Mouse (Mus musculus) stomach, embryonic 16.5 days (tissue): ENCODE results near the gene AW551984. TPM values are rescaled to one million over a fixed set of nuclear protein-coding genes. Genes with fewer than 3 reads are reported as not detected.

ENCODE experiments used
- ATAC-seq: fragments of 200-750 bp; cut with Nextera tagmentation; 2 replicates; pipeline ENCODE4 v1.8.0; 2017; ENCODE audit warnings: moderate number of reproducible peaks, moderate TSS enrichment; ENCODE audit not compliant: insufficient read depth, low FRiP score
- H3K27ac ChIP-seq: fragments of 300-500 bp; sonication (generic); 2 replicates; pipeline ENCODE4 v1.5.1; 2014; ENCODE audit warnings: low read length
- H3K27me3 ChIP-seq: fragments of 300-500 bp; sonication (generic); 2 replicates; pipeline ENCODE4 v1.6.1; 2014; ENCODE audit warnings: low read length, control low read depth, mixed read lengths; ENCODE audit not compliant: control insufficient read depth, insufficient read depth
- H3K36me3 ChIP-seq: fragments of 300-500 bp; sonication (generic); 2 replicates; pipeline ENCODE4 v1.6.1; 2014; ENCODE audit warnings: low read length; ENCODE audit not compliant: control insufficient read depth, insufficient read depth
- H3K4me1 ChIP-seq: fragments of 300-500 bp; sonication (generic); 2 replicates; pipeline ENCODE4 v1.6.1; 2014; ENCODE audit warnings: low read length, control low read depth, mixed read lengths; ENCODE audit not compliant: control insufficient read depth, insufficient read depth
- H3K4me2 ChIP-seq: fragments of 300-500 bp; sonication (generic); 2 replicates; pipeline ENCODE4 v1.6.1; 2014; ENCODE audit warnings: low read depth, low read length, mixed read lengths
- H3K4me3 ChIP-seq: fragments of 300-500 bp; sonication (generic); replicated peaks from 2 replicates; pipeline ENCODE4 v1.5.1; 2014; ENCODE audit warnings: mild to moderate bottlenecking, low read length
- H3K9ac ChIP-seq: fragments of 300-500 bp; sonication (generic); 2 replicates; pipeline ENCODE4 v1.6.1; 2014; ENCODE audit warnings: low read length
- H3K9me3 ChIP-seq: fragments of 300-500 bp; sonication (generic); replicated peaks from 2 replicates; pipeline ENCODE4 v1.6.1; 2016; ENCODE audit warnings: low read length, control low read depth; ENCODE audit not compliant: control insufficient read depth
- WGBS: fragments of 180-500 bp; shearing (Covaris S2); extraction: QIAGEN DNeasy Blood & Tissue Kit; methylation state at CpG from one replicate; pipeline ENCODE4 v1.1.7; 2014; 5-methylcytosine and 5-hydroxymethylcytosine counted together
- polyA plus RNA-seq: library from polyadenylated mRNA; unstranded; fragments of >200 nt; fragmentation: Nextera tagmentation; extraction: Ambion mirVana; gene quantifications from 2 replicates; pipeline ENCODE4 v1.2.1, GENCODE M21; 2015

Gene AW551984
- polyA plus RNA-seq, 1 experiment from 2014 or later = 40.5 TPM

GRCm38 (mm10) chr9:39610355-39610754, 6.2 kb upstream of the AW551984 start, which contains the start of gene Olfr148:
Olfr148 (plus strand) TSS chr9:39610655.
- Histone ChIP-seq H3K27ac (no peak within 1 kb of the TSS), H3K4me3 (no peak within 1 kb of the TSS), H3K9me3 (no peaks in the 10 kb centered on the region), H3K4me1 (no peaks in the 10 kb centered on the region), H3K9ac (no peak within 1 kb of the TSS), H3K4me2 (no peak within 1 kb of the TSS), H3K27me3 (no peaks in the 10 kb centered on the region), H3K36me3 (no peaks in the 10 kb centered on the region)
- ATAC-seq = no peak
- 70% methylated on average over 3 of the region's 3 CpGs for WGBS

- Histone ChIP-seq H3K4me1 (0 out of 2 replicates have a peak, but pooled peaks cover 4% of the 10 kb centered on the region), H3K4me3 (no peak overlapping the region), H3K4me2 (no peak overlapping the region), H3K27me3 (no peaks in the 10 kb centered on the region), H3K36me3 (no peaks in the 10 kb centered on the region), H3K9me3 (no peaks in the 10 kb centered on the region), H3K9ac (no peak overlapping the region), H3K27ac (no peak overlapping the region)
- no peak for ATAC-seq
These were observed 4.3 kb upstream of the AW551984 start for GRCm38 (mm10) chr9:39608497-39608896.

- WGBS = 2% methylated on average over 9 of the region's 9 CpGs
- H3K27me3 ChIP-seq = no peaks in the 10 kb centered on the region
- H3K4me3 ChIP-seq = peak overlapping the region; percentile 47
- peak; percentile 71; the same call in 1 of the 2 replicates for ATAC-seq
- peak overlapping the region; percentile 23; the same call in 1 of the 2 replicates for H3K9ac ChIP-seq
- peak overlapping the region; percentile 83 for H3K4me2 ChIP-seq
- H3K9me3 ChIP-seq = no peaks in the 10 kb centered on the region
- H3K4me1 ChIP-seq = 0 out of 2 replicates have a peak, but pooled peaks cover 4% of the 10 kb centered on the region
- H3K27ac ChIP-seq = peak overlapping the region; percentile 12; the same call in 1 of the 2 replicates
- no peaks in the 10 kb centered on the region for H3K36me3 ChIP-seq
These were observed 814 bp downstream of the AW551984 start for GRCm38 (mm10) chr9:39603333-39603845.

- peak overlapping the region; percentile 23; the same call in 1 of the 2 replicates for H3K9ac ChIP-seq
- WGBS = under 1% methylated on average over 19 of the region's 19 CpGs
- no peaks in the 10 kb centered on the region for H3K9me3 ChIP-seq
- no peaks in the 10 kb centered on the region for H3K36me3 ChIP-seq
- ATAC-seq = peak; percentile 79; the same call in 1 of the 2 replicates
- peak overlapping the region; percentile 12; the same call in 1 of the 2 replicates for H3K27ac ChIP-seq
- H3K27me3 ChIP-seq = no peaks in the 10 kb centered on the region
- peak overlapping the region; percentile 83 for H3K4me2 ChIP-seq
- H3K4me3 ChIP-seq = peak overlapping the region; percentile 47
- H3K4me1 ChIP-seq = 0 out of 2 replicates have a peak, but pooled peaks cover 4% of the 10 kb centered on the region
These were observed 1.5 kb downstream of the AW551984 start for GRCm38 (mm10) chr9:39602536-39603332.

- Histone ChIP-seq H3K36me3 (no peaks in the 10 kb centered on the region), H3K9me3 (no peaks in the 10 kb centered on the region), H3K4me3 (no peak overlapping the region), H3K9ac (no peak overlapping the region), H3K27ac (no peak overlapping the region), H3K4me1 (no peaks in the 10 kb centered on the region), H3K4me2 (no peak overlapping the region), H3K27me3 (no peaks in the 10 kb centered on the region)
- no peak for ATAC-seq
- WGBS = 84% methylated on average over 5 of the region's 5 CpGs
These were observed 27.2 kb downstream of the AW551984 start for GRCm38 (mm10) chr9:39577050-39577449.

GRCm38 (mm10) chr9:39575469-39575868, 28.7 kb downstream of the AW551984 start, which contains the start of gene Olfr959:
Olfr959 (minus strand) TSS chr9:39575569.
- Histone ChIP-seq H3K4me1 (no peaks in the 10 kb centered on the region), H3K27me3 (no peaks in the 10 kb centered on the region), H3K36me3 (no peaks in the 10 kb centered on the region), H3K4me3 (no peak within 1 kb of the TSS), H3K9me3 (no peaks in the 10 kb centered on the region), H3K27ac (no peak within 1 kb of the TSS), H3K4me2 (no peak within 1 kb of the TSS), H3K9ac (no peak within 1 kb of the TSS)
- WGBS = 72% methylated on average over 3 of the region's 3 CpGs
- ATAC-seq = no peak

- ATAC-seq = no peak
- H3K4me2 ChIP-seq = no peak overlapping the region
- no peaks in the 10 kb centered on the region for H3K36me3 ChIP-seq
- no peak overlapping the region for H3K4me3 ChIP-seq
- no peaks in the 10 kb centered on the region for H3K27me3 ChIP-seq
- no peak overlapping the region for H3K27ac ChIP-seq
- no peaks in the 10 kb centered on the region for H3K9me3 ChIP-seq
- no peak overlapping the region for H3K9ac ChIP-seq
- no peaks in the 10 kb centered on the region for H3K4me1 ChIP-seq
These were observed 45.9 kb downstream of the AW551984 start for GRCm38 (mm10) chr9:39558349-39558647.

GRCm38 (mm10) chr9:39557529-39558348, 46.5 kb downstream of the AW551984 start:
- no peak overlapping the region for H3K4me2 ChIP-seq
- no peaks in the 10 kb centered on the region for H3K4me1 ChIP-seq
- ATAC-seq = no peak
- no peaks in the 10 kb centered on the region for H3K27me3 ChIP-seq
- no peak overlapping the region for H3K4me3 ChIP-seq
- no peak overlapping the region for H3K27ac ChIP-seq
- WGBS = 52% methylated on average over 3 of the region's 3 CpGs
- H3K9ac ChIP-seq = no peak overlapping the region
- H3K36me3 ChIP-seq = no peaks in the 10 kb centered on the region
- no peaks in the 10 kb centered on the region for H3K9me3 ChIP-seq

- H3K4me3 ChIP-seq = no peak within 1 kb of the TSS
- H3K9ac ChIP-seq = no peak within 1 kb of the TSS
- no peak within 1 kb of the TSS for H3K27ac ChIP-seq
- WGBS = 57% methylated on average over 2 of the region's 2 CpGs
- H3K9me3 ChIP-seq = no peaks in the 10 kb centered on the region
- no peak for ATAC-seq
- no peak within 1 kb of the TSS for H3K4me2 ChIP-seq
- H3K4me1 ChIP-seq = no peaks in the 10 kb centered on the region
- H3K36me3 ChIP-seq = no peaks in the 10 kb centered on the region
- H3K27me3 ChIP-seq = no peaks in the 10 kb centered on the region
These were observed 50.3 kb downstream of the AW551984 start, which contains the start of gene Olfr958 for GRCm38 (mm10) chr9:39553946-39554345. Olfr958 (minus strand) TSS chr9:39554054.
